Comparison of ENCODE assay signal across 15 mouse cellular contexts in the genomic region with DNA sequence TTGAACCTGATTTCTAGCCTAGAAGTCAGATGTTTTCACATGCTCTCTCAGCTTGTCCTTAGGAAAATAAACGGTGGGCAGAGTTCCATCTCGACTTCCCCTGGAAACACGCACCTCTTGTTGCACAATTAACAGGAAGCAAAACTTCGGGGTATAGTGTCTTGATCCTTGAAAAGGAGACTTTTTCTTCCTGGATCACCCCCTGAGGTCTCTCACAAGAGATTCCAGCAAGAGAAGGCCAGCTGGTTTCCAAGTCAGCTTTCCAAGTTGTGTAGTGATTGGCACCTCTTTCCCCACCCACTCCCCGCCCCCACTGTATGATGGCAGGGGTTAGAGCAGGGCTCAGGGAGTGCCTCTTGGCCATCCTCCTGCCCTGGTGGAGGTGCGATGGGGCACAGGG.
"Had no signal": no experiment of that assay in that cellular context is flagged by ENCODE, and none has a peak within 500 bp of the region (broad histone marks: within the 10 kb centered on the region; RNA-seq: fewer than 3 reads in every experiment).

No protein-coding gene starts in this region.

- H3K4me2 ChIP-seq: limb, embryonic 12.5 days; limb, embryonic 15.5 days; liver, embryonic 11.5 days; lung, embryonic 14.5 days; midbrain, embryonic 13.5 days had no signal

- H3K9ac ChIP-seq: limb, embryonic 12.5 days; limb, embryonic 15.5 days; liver, embryonic 14.5 days; liver, postnatal 0 days; lung, embryonic 14.5 days; midbrain, embryonic 13.5 days had no signal

- DNase-seq: kidney, postnatal 4 days; left cerebral cortex, postnatal 4 days; liver, postnatal 0 days; lung, embryonic 14.5 days; thymus, adult 18-20 months; thymus, postnatal 36 days had no signal

- H3K4me3 ChIP-seq: limb, embryonic 12.5 days; limb, embryonic 15.5 days; midbrain, embryonic 13.5 days had no signal

- H3K36me3 ChIP-seq: limb, embryonic 12.5 days; limb, embryonic 15.5 days; midbrain, embryonic 13.5 days had no signal

- ATAC-seq: intestine, postnatal 0 days; liver, postnatal 0 days; lung, postnatal 0 days; midbrain, embryonic 13.5 days had no signal

- H3K9me3 ChIP-seq: limb, embryonic 12.5 days; limb, embryonic 15.5 days; midbrain, embryonic 13.5 days had no signal

- H3K27ac ChIP-seq: kidney, postnatal 0 days; limb, embryonic 12.5 days; limb, embryonic 15.5 days; liver, embryonic 14.5 days; macrophage; midbrain, embryonic 13.5 days had no signal

- H3K27me3 ChIP-seq: limb, embryonic 12.5 days; limb, embryonic 15.5 days; midbrain, embryonic 13.5 days had no signal
